Mouse (Mus musculus): ENCODE results near the gene Dscam. TPM values are rescaled to one million over a fixed set of nuclear protein-coding genes. Genes with fewer than 3 reads are reported as not detected.

The Dscam gene
- polyA plus RNA-seq, 2 experiments from 2014 or later: 0.25 to 0.55 TPM

DNA sequence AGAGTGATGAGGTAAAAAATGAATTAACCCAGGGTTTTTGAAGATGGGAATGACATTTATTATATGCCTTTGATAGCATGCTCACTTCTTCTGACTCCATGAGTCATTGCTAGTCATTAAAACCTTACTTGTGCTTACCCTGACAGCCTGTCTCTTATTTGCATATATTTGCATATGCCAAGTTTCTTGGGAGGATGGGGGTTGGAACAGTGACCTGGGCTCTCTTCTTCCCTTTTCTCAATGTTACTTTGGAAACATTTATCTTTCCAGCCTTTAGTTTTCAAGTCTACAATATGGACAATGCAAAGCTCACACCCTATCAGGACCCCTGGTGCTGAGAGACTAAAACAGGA is 535.8 kb downstream of the Dscam start:
- ATAC-seq: no peak

DNA sequence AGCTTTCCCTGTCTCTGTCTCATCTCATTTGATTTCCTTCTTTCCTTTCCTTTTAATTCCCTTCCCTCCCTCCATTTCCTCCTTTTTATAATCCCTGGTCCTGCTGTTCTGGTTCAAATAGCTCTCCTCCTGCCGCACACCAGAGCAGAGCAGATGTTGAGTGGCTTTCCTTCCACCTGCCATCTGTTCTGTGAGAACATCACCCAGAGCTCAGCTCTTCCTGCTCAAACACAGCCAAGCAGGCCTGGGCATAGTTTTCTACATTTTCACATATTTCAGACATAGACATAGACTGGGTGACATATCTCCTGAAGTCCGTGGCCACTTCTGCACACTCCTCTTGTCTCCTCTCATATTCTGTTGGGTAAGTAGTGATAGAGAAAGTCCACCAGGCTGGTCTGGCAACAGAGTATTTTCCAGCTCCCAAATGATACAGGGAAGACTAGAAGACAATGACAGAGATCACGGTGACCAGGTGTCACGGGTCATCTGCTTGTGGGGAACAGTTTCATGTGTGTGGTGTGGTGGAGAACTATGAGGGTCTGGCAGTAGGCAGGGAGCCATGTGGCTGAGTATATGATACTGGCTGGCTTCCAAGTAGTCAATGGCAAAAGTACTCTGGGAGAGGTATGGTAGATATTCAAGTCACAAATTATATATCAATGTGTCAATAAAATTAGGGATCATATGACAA is 536.3 kb downstream of the Dscam start:
- ATAC-seq: no peak

DNA sequence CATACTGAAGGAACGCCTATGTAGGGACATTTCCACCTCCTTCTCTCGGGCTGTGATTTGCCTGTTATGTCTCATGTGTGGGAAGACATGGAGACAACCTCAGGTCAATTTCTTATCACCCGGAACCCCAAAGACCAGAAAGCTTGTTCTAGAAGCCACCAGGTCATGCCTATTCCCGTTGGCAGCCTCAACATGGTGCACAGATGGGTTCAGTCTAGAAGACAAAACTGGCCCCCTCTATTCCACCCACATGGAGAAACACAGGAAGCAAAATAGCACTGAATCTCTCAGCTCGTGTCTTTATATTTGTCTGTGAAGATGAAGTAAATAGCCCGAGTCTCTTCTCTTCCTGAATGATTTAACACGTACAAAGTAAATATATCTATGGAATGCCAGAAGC is 540.3 kb downstream of the Dscam start:
- ATAC-seq: no peak

DNA sequence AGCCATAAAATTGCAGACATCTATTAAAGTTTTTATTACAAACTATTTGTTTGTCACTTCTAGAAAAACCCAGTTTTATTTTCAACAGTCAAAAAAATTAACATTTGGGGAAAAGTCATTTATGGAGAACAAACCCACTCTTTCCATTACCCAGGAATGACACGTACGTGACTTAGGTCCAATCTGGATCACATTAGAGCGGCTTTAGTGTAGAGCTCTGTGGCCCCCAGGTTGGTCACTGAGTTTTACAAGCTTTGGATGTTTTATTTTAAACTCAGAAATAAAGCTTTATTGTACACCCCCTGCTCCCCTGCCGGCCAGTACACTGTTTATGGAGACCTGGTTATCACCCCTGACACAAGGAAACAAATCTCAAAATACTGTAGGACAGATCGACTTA is 540.9 kb downstream of the Dscam start:
- ATAC-seq: no peak

DNA sequence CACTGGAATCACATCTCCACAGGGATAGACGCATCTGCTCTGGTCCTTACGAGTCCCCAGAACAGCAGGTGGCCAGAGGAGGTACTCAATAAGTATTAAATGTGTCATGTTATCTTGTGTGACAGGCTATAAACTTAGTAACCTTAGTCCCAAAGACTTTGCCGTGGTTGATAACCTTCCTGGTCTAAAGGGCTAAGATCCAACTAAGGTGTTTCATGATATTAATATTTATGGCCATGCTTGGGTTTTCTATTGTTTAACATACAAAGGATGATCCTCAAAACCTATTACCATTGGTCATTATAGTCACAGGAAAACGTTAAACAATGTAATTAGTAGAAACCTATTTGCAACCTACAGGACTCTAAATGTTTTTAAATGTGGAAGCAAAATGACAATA is 545.1 kb downstream of the Dscam start:
- ATAC-seq: no peak

DNA sequence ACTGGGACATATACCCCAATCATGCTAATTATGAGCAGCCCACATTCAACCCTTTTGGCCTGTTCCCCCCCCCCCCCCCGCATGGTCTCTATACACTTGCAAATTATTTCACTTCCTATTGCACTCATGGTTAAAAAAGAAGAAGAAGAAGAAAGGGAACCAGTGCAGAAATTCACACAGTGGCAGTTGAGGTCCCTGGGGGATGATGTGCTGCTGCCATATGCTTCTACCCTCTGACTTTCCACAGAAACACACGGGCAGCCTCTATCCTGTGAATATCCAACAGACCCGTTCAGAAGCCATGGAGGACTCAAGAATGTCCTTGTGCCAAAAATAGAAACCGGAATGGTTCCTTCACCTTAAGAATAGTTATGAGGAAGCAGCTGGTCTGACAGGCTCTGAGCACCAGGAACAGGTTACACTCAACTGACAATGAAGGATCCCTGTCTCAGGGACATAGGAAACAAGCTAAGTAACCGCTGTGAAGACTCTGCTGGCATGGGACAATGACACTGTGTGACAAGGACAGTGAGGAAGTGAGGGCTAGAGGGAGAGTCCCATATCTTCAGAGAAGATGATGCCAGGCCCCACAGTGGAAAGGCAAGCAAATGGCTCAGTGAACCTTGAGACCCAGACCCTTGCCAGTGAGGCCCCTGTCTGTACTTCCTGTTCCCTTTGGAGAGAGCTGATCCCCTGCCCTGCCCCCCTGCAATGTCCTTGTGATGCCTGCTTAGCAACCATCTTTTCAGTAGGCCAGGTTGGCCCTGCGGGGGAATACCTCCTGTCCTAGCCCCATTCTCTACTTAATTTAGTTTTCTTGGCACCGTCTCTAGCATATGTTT is 545.8 kb downstream of the Dscam start:
- ATAC-seq: no peak

DNA sequence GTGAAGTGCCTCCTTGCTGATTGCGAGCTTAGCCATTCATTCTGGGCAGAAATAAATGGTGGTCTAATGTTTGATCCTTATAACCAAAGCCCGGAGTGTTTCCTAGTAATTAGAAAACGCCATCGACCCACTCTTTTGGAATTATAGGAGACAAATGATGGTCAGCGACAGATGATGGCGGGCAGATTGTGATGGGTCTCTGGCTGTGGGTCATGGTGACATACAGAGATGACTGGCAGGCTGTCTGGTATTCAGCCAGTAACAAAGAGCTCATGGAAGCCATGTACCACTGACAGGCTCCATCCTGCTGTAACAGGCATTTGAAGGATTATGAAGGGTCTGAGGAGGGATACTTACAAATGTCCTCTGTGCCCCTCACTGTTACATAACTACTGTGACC is 549.7 kb downstream of the Dscam start:
- ATAC-seq: no peak

DNA sequence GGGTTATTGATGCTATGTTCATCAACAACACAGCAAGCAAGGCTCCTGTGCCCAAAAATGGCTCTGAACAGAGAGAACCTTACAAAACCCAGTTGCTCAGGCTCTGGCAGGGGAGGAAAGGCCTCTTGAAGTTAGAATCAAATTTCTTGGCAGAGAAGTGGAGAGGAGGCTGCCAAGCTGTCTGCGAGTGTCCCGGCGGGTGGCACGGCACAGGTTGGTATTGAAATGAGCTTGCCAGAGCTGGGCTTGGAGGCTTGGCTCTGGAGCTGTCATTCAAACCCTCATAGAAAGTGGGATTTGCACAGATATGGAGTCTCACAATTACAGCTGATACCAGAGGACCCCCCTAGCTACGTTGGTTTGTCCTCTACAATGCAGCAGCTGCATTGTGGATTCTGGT is 550.1 kb downstream of the Dscam start:
- no peak for ATAC-seq

DNA sequence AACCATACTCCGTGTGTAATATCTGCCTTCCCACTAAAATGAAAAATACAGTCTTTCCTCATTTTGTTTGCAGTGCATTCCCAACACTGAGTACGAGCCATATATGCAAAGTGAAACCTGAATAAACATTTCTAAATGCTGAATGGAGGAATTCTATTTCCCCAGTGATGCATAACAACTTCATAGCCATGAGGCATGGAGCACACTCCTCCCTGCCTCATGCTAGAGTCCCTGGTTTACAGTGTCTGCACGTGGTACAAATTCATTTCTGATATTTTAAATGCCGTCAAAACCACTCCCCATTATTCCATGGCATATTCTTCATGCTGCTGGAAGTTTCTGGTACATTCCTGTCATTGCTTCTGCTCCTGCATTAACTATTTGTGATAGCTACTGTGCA is 552.8 kb downstream of the Dscam start:
- ATAC-seq: no peak

DNA sequence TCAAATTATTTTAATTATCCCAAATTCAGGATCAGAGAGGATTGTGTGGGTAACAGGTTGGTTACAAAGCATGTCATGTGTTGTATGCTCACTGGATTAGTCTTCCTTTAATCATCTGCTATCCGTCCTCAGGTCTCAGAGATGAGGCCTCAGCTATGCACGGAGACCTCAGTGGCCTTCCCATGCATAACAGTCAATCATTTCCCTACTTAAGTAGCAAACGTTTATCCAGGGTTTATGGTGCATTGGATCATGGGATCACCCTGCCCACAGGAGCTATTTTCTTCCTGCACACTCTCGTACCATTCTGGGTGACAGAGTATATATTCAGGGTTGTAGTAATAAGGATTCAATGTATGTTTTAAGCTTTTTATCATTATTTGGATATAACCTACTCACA is 557.3 kb downstream of the Dscam start:
- no peak for ATAC-seq

DNA sequence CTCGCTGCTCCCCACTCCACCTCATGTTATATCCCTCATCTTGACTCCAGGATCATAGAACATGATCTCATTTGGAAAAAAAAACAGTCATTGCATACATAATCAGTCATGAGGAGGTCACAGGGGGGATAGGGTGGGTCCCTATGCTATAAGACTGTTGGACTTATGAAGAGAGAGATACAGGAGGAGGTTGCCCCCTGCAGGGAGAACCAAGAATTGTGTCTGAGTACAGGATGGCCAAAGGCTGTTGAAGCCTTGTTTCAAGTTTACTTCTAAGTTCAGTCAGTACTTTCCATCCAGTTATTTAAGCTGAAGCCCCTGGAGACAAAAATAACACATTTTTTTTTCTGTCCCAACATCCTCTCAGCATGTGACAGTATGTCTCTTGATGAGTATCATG is 559.7 kb downstream of the Dscam start:
- ATAC-seq: no peak

DNA sequence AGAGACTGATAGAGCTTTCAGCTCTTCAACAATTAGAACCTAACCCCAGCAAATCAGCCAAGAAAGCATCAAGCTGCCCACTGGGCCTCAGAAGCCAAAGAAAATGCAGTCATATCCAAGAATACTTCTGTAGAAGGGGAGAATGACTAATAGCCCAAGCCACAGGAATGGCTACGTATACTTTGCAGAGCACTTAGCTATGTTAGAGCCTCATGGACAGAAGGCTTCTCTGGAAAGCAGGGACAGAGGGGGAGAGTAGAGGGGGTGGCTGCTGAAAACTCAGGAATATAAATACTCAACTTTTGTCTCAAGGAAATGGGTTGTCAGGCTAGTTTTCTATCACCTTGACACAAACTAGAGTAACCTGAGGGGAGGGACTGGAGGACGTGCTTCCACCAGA is 568.3 kb downstream of the Dscam start:
- no peak for ATAC-seq

DNA sequence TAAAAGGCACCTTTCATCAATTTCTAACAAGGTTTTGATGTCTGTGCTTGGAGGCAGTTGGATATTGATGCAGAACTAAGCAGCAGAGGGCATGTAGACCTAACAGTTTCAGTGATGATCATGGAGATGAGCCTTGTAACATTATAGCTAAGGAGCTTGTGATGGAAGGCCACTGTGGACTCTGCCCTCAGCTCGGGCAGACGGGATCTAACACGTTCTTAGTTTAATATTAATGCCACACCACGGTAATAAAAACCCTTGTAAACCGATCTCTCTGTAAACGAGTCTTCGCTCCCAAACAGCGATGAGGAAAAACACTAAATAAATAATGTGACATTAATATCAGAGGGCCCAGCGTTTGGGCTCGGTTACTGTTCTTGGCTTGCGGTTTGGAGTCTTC is 569.8 kb downstream of the Dscam start:
- ATAC-seq: no peak

DNA sequence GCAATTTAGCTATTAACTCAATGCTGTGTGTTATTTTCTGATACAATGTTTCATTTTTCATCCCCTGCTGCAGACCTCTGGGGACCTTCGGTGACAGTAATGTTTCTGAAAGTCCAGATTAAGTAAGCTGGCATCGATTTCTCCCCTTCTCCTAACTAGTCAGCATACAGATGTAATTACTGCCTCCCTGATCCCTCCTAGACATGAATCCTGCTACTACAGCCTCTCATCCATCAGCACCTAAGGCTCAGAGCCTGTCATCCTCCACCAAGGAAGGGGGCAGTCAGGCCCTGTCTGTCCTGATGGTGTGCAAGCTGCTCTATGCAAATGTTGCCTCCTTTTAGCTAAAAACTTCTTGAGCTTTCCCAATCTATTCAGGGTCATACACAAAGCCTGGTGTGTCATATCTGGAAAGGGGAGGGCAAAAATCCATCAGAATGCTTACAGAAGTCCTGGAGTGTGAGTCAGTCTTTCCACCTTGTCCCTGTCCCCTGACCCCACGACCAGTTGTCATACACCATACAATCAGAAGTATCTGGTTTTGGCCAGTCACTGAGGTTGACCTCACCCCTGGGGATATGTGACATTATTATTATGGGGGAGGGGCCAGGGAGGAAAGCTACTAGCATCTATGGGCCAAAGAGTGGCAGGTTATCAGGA is 571.0 kb downstream of the Dscam start:
- ATAC-seq: no peak

DNA sequence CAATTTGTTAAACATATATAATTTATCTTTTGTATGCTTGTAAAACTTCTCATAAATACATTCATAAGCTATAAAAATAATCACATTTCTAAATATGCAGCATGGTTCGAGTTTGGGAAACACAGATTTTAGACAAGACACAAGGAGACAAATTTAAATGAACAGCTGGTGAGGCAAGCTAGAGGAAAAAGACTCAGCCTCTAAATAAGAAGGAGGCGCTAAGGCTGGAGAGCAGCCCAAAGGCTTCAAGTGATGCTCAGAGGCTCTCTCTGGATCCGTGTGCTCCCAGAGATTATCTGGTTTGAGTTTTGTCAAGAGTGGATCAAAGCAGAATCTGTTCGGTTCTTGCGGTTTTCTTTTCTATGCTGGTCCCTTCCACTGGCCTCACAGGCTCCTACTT is 594.7 kb downstream of the Dscam start:
- ATAC-seq: no peak

DNA sequence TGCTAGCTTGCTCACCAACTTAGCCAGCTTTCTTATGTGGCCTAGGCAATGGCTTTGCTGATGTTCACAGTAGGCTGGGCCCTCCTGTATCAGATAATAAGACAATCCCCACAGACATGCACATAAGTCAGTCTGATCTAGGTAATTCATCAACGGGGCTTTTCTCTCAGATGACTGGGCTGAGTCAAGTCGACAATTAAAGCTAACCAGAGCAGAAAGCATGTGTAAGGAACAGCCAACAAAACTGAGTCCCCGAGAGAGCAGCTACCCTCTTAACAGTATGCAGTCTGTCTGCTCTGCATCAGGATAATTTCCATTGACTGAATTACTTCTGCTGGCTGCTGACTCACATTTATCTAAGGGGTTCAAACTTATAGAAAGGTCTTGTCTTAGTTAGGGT is 603.1 kb downstream of the Dscam start:
- ATAC-seq: no peak

DNA sequence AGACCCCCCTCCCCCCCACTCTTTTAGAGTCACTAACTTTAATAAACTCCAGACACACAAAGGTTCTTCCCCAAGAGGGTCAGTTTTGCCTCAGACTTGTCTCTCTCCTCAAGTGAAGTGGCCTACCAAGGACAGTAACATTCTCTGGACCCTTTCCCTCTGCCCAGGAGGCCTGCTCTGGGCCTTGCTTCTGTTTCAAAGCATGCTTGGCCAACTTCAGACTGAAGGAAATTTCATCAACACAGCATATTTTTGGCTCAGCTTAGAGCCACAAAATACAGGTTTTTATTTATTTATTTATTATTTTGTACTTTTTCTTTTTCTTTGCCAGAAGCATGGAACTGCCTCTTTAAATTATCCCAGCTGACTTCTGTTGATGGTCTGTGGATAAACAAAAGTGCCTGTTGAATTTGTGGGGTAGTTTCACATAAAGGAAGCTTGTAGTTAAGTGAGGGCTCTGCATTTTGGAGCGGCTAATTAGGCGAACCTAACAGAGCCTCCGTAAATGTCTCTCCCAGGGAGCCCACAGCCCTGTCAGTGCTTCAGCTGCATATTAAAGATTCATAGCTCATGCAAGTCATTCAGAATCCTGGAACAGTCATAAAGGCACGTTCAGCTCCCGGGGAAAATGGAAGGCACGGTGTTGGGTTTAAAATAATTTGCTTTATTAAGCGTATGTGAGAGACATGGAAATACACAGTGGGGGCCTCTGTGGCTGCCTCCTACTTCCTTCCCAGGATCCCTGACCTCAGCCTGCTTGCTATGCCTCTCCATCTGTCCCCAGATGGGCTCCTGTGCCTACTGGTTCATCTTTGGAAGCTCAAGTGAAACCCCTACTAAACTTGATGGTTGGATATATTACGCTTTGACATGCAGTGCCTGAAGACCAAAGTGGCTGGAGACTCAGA is 606.9 kb downstream of the Dscam start:
- no peak for ATAC-seq

DNA sequence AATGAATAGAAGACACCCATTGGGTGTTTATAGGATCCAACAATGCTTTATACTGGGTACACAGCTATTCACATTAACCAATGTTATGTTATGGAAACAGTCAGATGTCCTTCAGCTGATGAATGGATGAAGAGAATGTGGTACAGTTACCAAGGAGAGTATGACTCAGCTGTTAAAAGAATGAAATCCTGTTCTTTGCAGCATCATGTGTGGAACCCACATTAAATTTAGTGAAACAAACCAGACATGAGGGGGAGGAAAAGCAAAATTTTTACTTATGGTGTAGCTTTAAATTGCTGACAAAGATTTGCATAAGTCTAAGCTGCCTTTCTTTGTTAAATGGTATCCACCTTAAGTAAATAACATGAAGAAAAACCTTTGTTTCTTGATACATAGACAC is 610.8 kb downstream of the Dscam start:
- no peak for ATAC-seq

DNA sequence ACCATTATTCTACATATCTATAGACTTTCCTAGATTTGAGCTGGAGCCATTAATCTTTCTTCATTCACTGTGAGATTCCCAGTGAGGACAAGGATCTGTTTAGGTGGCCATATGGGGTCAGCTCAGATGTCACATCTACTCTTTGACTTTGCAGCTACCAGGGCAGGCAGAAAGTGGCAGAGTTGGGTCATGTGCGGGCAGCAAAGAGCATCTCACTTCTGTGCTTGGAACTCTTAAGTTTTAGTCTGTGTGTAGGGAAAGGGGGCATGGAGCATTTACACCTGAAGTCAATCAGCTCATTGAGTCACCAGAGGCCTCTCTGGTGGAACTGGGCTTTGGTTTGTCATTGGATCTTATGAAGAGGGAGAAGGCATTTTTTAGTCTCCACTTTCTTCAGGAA is 612.2 kb downstream of the Dscam start:
- no peak for ATAC-seq

DNA sequence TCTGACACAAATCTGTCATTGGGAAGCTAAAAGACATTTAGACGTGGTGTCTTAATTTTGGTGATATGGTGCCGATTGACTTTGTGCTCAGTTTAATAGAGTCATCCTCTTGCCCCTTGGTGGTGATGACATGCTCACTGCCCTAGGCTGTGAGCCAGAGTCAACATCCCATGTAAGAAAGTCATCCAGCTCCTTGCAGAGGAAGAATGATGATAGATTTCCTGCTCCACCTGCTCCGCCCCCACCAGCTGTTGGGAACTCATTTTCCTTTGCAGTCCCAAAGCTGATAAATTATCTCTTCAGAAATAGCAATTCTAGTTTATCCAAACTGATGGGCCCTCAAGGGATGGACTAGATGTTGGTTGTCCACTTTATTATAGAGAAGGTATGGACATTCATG is 613.9 kb downstream of the Dscam start:
- ATAC-seq: no peak

DNA sequence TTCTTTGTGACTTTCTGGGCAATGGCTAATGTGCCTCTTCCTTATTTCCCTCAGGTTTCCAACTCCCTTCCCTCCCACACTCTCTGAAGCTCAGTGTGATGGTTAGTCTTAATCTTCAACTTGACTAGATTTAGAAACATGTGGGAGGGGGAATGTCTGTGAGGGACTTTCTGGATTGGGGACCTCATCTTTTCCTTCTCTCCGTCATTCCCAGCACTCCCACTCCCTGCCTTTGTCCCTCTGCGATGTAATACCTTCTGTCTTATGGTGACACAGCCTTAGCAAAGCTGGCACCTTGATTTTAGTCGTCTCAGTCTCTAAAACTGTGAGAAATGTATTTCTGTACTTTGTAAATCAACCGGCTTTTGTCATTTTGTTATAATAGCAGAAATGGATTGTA is 615.1 kb downstream of the Dscam start:
- ATAC-seq: no peak

DNA sequence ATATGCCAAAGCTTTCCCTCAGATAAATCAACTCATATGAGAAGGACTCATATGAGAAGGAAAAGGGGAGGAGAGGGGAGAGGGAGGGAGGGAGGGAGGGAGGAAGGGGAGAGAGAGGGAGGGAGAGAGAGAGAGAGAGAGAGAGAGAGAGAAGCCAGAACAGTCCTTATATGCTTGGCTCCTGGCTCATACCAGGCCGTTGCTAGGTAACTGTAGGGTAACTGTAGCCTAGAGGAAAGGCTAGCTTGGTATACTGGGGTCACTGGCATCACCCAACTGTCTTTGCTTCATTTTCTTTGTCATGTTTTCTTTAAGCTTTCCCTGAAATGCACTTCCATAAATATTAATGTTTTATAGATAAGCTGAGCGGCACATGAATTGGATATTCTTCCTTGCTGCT is 617.9 kb downstream of the Dscam start:
- ATAC-seq: no peak

DNA sequence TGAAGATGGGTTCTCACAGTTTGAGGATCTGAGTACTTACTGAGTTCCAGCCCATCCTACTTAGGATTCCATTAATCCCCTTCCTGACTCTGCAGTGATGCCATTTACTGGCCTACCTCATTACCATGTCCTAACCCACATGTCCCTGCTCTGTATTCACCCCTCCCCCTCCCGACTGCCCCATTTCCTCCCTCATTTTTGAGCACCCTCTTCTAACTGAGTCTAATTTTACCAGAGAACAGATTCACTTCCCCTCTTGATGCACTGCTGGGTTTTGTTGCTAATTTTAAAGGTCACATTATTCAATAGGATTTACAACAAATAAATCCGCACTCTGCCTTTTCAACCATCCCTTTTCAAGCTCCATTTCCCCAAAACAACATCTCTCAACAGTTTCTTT is 629.5 kb downstream of the Dscam start:
- ATAC-seq: no peak
